Mouse (Mus musculus) liver, embryonic 11.5 days (tissue): Measurements from ENCODE around the gene Cfap20. TPM values are rescaled to one million over a fixed set of nuclear protein-coding genes. Genes with fewer than 3 reads are reported as not detected.

Source experiments
- ATAC-seq: fragments of 200-750 bp; cut with Nextera tagmentation; replicated peaks from 2 replicates; pipeline ENCODE4 v1.8.0; 2017; ENCODE audit warnings: moderate number of reproducible peaks, mild to moderate bottlenecking, moderate TSS enrichment, moderate library complexity; ENCODE audit not compliant: low FRiP score
- DNase-seq: peaks from one replicate; pipeline ENCODE4 v3.0.0-alpha.2; 2017; ENCODE audit warnings: low spot score
- H3K27ac ChIP-seq: fragments of 300-500 bp; sonication (generic); 2 replicates; pipeline ENCODE4 v1.5.1; 2014; ENCODE audit warnings: mild to moderate bottlenecking, low read depth, low read length, control low read depth
- H3K27me3 ChIP-seq: fragments of 300-500 bp; sonication (generic); replicated peaks from 2 replicates; pipeline ENCODE4 v1.6.1; 2014; ENCODE audit warnings: low read length, mixed read lengths; ENCODE audit not compliant: control insufficient read depth, insufficient read depth
- H3K36me3 ChIP-seq: fragments of 300-500 bp; sonication (generic); 2 replicates; pipeline ENCODE4 v1.6.1; 2014; ENCODE audit warnings: mild to moderate bottlenecking, low read length, moderate library complexity, mixed read lengths; ENCODE audit not compliant: control insufficient read depth, insufficient read depth
- H3K4me1 ChIP-seq: fragments of 300-500 bp; sonication (generic); replicated peaks from 2 replicates; pipeline ENCODE4 v1.6.1; 2014; ENCODE audit warnings: low read length, mixed read lengths; ENCODE audit not compliant: control insufficient read depth, insufficient read depth
- H3K4me2 ChIP-seq: fragments of 300-500 bp; sonication (generic); 2 replicates; pipeline ENCODE4 v1.6.1; 2014; ENCODE audit warnings: mild to moderate bottlenecking, control low read depth, moderate library complexity
- H3K4me3 ChIP-seq: fragments of 300-500 bp; sonication (generic); 2 replicates; pipeline ENCODE4 v1.5.1; 2014; ENCODE audit warnings: low read depth, low read length, control low read depth
- H3K9ac ChIP-seq: fragments of 300-500 bp; sonication (generic); 2 replicates; pipeline ENCODE4 v1.6.1; 2014; ENCODE audit warnings: low read depth, low read length, control low read depth
- H3K9me3 ChIP-seq: fragments of 300-500 bp; sonication (generic); 2 replicates; pipeline ENCODE4 v1.6.1; 2016; ENCODE audit warnings: low read length, inconsistent platforms, mixed read lengths; ENCODE audit not compliant: control insufficient read depth
- WGBS: fragments of 180-500 bp; shearing (Covaris S2); extraction: QIAGEN DNeasy Blood & Tissue Kit; methylation state at CpG from one replicate; pipeline ENCODE4 v1.1.7; 2014; 5-methylcytosine and 5-hydroxymethylcytosine counted together
- polyA plus RNA-seq: library from polyadenylated mRNA; unstranded; fragments of >200 nt; fragmentation: Nextera tagmentation; extraction: Ambion mirVana; gene quantifications from 2 replicates; pipeline ENCODE4 v1.2.1, GENCODE M21; 2014

Cfap20 gene
- polyA plus RNA-seq: 78.7 and 82.2 TPM in 2 replicates

DNA sequence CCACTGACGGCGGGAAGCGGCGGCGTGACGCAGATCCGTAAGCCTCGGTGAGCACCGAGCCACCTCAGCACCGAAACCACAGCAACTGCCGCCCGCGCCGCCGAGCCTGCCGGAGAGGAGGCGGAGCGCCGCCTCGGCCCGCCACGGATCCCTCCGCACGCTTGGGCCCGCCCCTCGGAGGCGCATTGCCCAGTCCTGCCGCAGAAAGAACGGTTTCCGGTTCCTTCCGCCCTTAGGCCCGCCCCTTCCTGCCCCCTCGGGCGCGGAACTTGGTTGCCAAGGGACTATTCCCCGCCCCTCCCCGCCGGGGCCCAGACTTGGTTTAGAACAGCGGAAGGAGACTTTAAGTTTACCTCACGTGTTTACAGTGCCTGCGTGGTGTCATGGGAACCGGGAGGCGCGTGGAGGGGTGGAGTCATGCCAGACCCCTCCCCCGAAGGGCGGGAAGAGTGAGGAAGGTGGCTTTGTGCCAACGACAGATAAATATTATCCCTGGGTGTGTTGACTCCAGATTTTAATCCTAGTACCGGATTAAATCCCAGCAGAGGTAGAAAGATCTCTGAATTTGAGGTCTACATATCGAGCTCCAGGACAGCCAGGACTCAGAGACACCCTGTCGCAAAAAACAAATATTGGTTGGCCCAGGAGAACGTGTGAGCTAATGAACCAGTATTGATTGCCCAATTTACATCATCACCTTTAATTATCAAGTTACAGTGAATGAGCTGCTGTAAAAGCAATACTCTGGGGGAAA lies at the start of gene Cfap20:
Cfap20 (minus strand) TSS at position 184 of the 754 bp plus-strand sequence.
- ATAC-seq (peak; percentile 98), DNase-seq (peak; percentile 100)
- peak within 1 kb of the TSS; percentile 87 for H3K4me3 ChIP-seq
- peaks cover 22% of the 10 kb centered on the region for H3K4me1 ChIP-seq
- H3K9me3 ChIP-seq: no peaks in the 10 kb centered on the region
- peak within 1 kb of the TSS; percentile 88 for H3K9ac ChIP-seq
- H3K4me2 ChIP-seq: peak within 1 kb of the TSS; percentile 75
- 2% methylated on average over 51 of the region's 51 CpGs for WGBS
- H3K27ac ChIP-seq: peak within 1 kb of the TSS; percentile 85
- H3K27me3 ChIP-seq: no peaks in the 10 kb centered on the region
- H3K36me3 ChIP-seq: no peaks in the 10 kb centered on the region

DNA sequence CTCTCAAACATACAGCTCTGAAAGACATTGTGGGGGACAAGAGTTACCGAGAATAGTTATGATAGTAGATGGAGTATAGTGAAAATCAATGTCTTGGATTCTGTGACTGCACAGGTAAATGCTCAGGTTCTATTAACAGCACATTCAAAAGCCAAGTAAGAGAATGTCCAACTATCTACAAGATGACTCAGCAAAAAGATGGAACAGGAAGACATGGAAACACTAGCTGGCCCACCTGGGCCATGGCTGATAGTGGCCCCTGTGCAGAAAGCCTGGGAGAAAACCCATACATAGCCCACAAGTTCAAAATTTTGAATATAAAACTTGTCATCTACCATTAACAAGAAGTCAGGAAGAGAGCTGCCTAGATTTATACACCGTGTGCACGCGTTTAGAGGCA lies 35.3 kb upstream of the Cfap20 start:
- H3K36me3 ChIP-seq: peaks cover 25% of the 10 kb centered on the region
- 96% methylated on average over 4 of the region's 4 CpGs for WGBS

DNA sequence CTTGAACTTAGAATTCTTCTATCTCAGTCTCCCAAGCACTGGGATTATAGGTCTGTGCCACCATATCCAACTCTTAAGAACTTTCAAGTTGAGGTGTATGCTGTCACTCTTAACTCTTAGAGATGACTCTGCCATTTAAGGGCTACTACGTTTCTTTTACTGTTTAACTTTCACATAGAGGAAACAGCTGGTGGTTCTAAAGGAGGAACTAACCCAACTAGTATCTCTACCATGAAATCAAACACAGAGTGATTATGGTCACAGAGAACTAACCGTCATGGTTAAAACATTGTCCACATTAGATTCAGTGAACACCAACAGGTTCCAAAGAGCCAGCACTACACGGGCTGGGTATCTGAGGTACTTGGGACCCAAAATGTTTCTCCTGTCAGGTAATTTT lies 34.3 kb upstream of the Cfap20 start:
- Histone ChIP-seq H3K9me3 (no peaks in the 10 kb centered on the region), H3K27me3 (no peaks in the 10 kb centered on the region), H3K36me3 (peaks cover 32% of the 10 kb centered on the region), H3K9ac (no peak overlapping the region), H3K4me3 (no peak overlapping the region), H3K27ac (no peak overlapping the region), H3K4me1 (no peaks in the 10 kb centered on the region), H3K4me2 (no peak overlapping the region)
- DNase-seq: no peak
- ATAC-seq: no peak
- whole genome bisulfite sequencing: 84% methylated on average over 3 of the region's 3 CpGs

More for the DNA sequence above, 35.3 kb upstream of the Cfap20 start:
- no peaks in the 10 kb centered on the region for H3K4me1 ChIP-seq
- DNase-seq (no peak), ATAC-seq (no peak)
- no peak overlapping the region for H3K4me2 ChIP-seq
- H3K27ac ChIP-seq: no peak overlapping the region
- no peaks in the 10 kb centered on the region for H3K9me3 ChIP-seq
- no peak overlapping the region for H3K9ac ChIP-seq
- no peaks in the 10 kb centered on the region for H3K27me3 ChIP-seq
- H3K4me3 ChIP-seq: no peak overlapping the region

DNA sequence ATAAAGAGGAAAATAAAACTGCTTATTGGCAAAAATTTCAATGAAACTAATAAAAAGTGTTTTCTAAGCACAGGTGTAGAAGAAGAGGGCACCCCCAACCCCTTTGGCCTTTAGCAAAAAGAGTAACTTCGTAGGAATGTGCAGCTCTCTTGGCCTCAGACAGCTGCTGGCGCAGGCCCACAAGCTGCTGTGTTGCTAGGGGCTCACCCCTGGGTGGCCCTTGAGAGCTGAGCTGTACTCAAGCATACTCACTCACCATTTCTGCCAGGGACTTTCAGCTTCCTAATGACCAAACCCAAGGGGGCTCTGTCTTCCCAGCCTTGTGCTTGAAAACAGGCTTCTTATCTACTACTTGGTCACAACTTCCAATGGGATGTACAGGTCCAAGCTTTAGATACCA lies 31.9 kb upstream of the Cfap20 start:
- H3K4me3 ChIP-seq: no peak overlapping the region
- no peaks in the 10 kb centered on the region for H3K9me3 ChIP-seq
- H3K27ac ChIP-seq: no peak overlapping the region
- no peak for ATAC-seq
- H3K27me3 ChIP-seq: no peaks in the 10 kb centered on the region
- H3K4me2 ChIP-seq: no peak overlapping the region
- no peak overlapping the region for H3K9ac ChIP-seq
- DNase-seq: no peak
- H3K36me3 ChIP-seq: peaks cover 42% of the 10 kb centered on the region
- no peaks in the 10 kb centered on the region for H3K4me1 ChIP-seq
- 96% methylated on average over 2 of the region's 2 CpGs for WGBS

DNA sequence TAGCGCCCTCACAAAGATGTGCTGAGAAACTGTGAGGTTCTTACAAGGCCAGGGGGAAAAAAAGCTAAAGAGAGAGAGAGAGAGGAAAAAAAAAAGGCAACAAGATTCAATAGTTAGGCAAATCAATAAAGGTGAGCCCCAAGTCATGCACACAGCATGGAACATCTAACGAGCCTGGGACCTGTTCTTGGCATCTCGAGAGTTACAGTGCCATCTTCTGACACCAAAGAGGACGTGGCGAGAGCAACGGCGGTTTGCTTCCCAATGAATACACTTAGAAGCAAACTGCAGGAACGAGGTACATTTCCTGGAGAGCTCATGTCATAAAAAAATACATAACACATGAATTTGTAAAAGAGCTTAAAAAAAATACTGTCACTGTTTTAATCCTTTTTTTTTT lies 17.8 kb upstream of the Cfap20 start:
- H3K4me1 ChIP-seq: no peaks in the 10 kb centered on the region
- WGBS: 80% methylated on average over 8 of the region's 8 CpGs
- no peak for ATAC-seq

DNA sequence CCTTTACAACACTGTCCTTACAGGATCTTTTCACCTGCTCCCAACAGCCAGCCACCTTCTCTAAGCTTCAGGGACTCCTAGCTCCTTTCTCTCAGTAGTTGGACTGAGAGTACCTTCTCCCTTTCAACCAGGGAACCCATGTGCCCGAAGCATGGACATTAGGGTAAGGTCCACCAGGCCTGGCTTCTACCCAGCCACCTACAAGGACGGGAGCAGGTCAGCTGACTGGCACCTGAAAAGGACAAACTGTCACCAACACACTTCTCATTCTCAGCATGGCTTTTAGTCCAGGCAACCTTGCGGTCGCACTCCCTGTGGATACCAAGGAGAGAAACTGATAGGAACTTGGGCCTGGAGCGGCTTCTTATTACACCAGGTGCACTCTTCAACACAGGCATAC lies 15.6 kb upstream of the Cfap20 start:
- H3K36me3 ChIP-seq: peaks cover 30% of the 10 kb centered on the region
- DNase-seq: no peak

More for the DNA sequence above, 17.8 kb upstream of the Cfap20 start:
- no peak overlapping the region for H3K27ac ChIP-seq
- no peak overlapping the region for H3K9ac ChIP-seq
- H3K4me2 ChIP-seq: no peak overlapping the region
- H3K9me3 ChIP-seq: no peaks in the 10 kb centered on the region
- H3K4me3 ChIP-seq: no peak overlapping the region
- peaks cover 47% of the 10 kb centered on the region for H3K36me3 ChIP-seq
- no peak for DNase-seq
- no peaks in the 10 kb centered on the region for H3K27me3 ChIP-seq

DNA sequence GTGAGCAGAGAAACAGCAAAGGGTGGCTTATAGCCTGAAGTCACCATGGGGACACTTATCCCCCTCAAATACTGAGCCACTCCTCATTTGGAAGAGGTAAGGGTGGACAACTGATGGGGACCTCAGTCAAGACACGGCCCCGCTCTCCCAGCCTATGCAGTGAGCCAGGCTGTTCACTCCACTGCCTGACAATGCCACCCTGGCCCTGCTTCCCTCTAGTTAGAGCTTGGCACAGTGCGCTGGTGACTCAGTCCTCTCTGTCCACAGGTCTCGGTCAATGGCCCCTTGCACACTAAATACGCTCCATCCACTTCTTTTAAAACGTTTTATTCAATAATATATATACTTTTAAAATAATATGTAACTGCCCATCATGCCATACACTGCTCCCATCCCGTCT lies 13.0 kb upstream of the Cfap20 start:
- Histone ChIP-seq H3K27ac (no peak overlapping the region), H3K36me3 (peaks cover 10% of the 10 kb centered on the region), H3K9me3 (no peaks in the 10 kb centered on the region), H3K4me1 (no peaks in the 10 kb centered on the region), H3K9ac (no peak overlapping the region), H3K4me3 (no peak overlapping the region), H3K27me3 (no peaks in the 10 kb centered on the region), H3K4me2 (no peak overlapping the region)
- 87% methylated on average over 7 of the region's 7 CpGs for WGBS
- DNase-seq (no peak), ATAC-seq (no peak)

More for the DNA sequence above, 15.6 kb upstream of the Cfap20 start:
- H3K27ac ChIP-seq: no peak overlapping the region
- no peaks in the 10 kb centered on the region for H3K4me1 ChIP-seq
- H3K9me3 ChIP-seq: no peaks in the 10 kb centered on the region
- 94% methylated on average over 5 of the region's 5 CpGs for WGBS
- no peak overlapping the region for H3K9ac ChIP-seq
- H3K4me2 ChIP-seq: no peak overlapping the region
- ATAC-seq: no peak
- H3K27me3 ChIP-seq: no peaks in the 10 kb centered on the region
- H3K4me3 ChIP-seq: no peak overlapping the region

DNA sequence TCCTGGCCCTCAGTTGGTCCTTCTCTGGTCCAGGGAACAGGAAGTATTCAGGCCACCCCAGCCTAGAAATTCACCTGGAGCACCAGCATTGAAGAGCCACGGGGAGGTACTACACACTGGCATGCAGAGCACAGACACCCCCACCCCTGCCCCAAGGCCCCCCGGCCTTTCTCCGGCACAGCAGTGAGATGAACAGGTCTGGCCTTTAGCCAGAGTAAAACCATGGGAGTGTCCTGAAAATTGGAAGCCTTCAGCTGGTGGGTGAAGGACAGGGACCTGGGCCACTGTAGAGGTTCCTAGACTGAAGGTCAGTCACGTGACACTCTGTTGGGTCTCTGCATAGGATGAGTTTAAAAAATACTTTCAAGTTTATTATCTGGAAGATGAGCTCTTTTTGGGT lies 10.4 kb upstream of the Cfap20 start:
- DNase-seq: no peak
- no peaks in the 10 kb centered on the region for H3K9me3 ChIP-seq
- peaks cover 10% of the 10 kb centered on the region; the same call in 1 of the 2 replicates for H3K4me1 ChIP-seq
- no peaks in the 10 kb centered on the region for H3K27me3 ChIP-seq
- H3K36me3 ChIP-seq: peaks cover 3% of the 10 kb centered on the region; the same call in 1 of the 2 replicates
- H3K27ac ChIP-seq: no peak overlapping the region
- ATAC-seq: no peak
- H3K9ac ChIP-seq: no peak overlapping the region
- no peak overlapping the region for H3K4me2 ChIP-seq
- no peak overlapping the region for H3K4me3 ChIP-seq
- WGBS: 84% methylated on average over 4 of the region's 4 CpGs

DNA sequence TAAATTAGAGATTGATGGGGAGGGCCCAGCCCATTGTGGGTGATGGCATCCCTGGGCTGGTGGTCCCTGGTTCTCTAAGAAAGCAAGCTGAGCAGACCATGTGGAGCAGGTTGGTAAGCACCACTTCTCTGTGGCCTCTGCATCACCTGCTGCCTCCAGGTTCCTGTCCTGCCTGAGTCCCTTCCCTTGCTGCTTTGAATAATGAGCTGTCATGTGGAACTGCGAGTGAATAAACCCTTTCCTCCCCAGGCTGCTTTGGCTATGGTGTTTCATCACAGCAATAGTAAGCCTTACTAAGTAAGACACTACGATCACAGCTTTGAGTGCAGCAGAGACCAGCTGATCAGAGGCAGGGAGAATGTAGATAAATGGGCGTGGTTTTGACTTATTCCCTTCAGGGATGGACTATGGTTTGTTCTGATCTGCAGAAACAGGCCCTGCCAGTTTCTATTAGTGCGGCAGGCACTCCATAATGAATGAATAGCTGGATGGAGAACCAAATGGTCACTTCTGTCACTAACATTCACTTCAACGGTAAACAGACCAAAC lies 6.9 kb upstream of the Cfap20 start:
- Histone ChIP-seq H3K4me1 (peaks cover 11% of the 10 kb centered on the region), H3K9me3 (no peaks in the 10 kb centered on the region), H3K27ac (no peak overlapping the region), H3K4me3 (no peak overlapping the region), H3K27me3 (no peaks in the 10 kb centered on the region), H3K36me3 (no peaks in the 10 kb centered on the region), H3K4me2 (no peak overlapping the region), H3K9ac (no peak overlapping the region)
- 61% methylated on average over 5 of the region's 5 CpGs for WGBS
- DNase-seq (no peak), ATAC-seq (no peak; the same call in 1 of the 2 replicates)
